Mouse (Mus musculus) c-Kit-negative CD71-positive TER-119-positive erythroid progenitor cells, embryonic 14.5 days (primary cell): ENCODE data around the gene Nr2c1.
A peak's percentile ranks its signal among the peaks of the same experiment; 100 is the strongest.

Experiments
- DNase-seq: peaks from one replicate; pipeline ENCODE4 v3.0.0-alpha.2; 2013; ENCODE audit warnings: low read depth, low spot score

The Nr2c1 gene

DNA sequence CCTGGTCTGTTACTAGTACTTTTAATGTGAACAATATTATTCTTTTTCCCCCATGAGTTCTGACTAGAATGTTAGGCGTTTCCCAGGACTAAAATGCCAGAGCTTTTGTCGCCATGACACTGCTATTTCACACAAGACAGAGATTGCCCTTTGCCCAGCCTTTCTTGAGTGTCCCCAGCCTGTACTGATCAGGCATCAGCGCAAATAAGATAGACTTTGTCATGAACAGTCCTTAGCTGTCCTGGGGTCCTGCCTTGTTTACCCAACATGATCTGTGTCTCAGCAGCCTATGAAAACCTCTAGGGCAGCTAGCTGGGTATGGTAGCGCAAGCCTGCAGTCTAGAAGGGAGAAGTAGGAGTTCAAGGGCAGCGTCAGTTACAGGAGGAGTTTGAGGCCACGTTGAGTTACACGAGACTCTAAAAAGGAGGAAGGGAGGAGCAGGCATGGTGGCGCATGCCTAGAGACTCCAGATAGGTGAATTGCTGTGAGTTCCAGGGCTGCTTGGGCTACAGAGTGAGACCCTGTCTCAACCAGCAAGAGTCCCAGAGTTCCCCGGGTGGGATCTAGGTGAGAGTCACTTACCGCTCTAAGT lies 8.8 kb upstream of the Nr2c1 start:
- no peak for DNase-seq

DNA sequence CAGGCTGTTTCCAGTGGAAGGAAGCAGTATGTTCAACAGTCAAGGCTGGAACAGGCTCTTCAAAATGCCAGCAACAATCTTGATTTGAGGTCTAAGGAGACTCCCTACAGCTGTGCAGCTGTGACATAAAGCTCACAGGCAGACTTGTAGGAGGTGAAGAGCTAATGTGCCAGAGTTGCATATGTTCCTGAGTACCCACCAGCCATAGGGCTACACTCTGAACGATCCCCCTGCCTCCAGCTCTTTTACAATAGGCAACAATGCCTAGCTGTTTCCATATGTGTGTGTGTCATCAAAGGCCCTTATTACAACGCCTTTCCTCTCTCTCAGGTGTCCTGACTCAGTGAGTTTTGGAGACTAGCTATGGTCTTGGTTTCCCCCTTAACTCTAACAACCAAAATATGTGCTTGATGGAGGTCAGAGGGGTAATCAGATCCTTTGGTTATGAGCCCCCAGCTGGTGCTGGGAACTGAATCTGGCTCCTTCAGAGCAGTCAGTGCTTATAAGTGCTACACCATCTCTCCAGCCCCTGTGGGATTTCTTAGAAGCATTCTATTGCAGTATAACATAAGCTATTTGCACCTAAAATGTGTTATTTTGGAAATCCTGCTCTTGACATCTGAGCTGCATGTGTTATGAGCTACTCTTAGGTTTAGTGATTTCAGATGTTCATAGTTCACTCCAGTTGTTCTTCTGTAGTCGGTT lies 7.4 kb upstream of the Nr2c1 start:
- DNase-seq, result no peak

DNA sequence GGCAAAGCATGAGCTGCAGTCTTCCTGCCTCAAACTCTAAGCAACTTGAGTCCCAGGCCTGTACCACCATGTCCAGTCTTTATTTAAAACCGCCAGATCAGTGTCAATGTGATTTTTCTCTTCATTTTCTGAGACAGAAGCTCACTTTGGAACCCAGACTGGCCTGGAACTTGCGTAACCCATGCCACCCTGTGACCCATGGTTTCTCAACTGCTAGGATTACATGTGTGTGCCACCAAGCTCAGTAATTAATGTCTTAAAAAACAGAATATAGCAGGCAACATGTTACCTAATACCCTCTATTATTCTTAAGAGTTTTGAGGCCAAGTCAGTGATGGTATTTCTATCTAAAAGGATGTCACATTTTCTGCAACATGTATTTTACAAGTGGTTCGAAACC lies 5.4 kb upstream of the Nr2c1 start:
- no peak for DNase-seq

DNA sequence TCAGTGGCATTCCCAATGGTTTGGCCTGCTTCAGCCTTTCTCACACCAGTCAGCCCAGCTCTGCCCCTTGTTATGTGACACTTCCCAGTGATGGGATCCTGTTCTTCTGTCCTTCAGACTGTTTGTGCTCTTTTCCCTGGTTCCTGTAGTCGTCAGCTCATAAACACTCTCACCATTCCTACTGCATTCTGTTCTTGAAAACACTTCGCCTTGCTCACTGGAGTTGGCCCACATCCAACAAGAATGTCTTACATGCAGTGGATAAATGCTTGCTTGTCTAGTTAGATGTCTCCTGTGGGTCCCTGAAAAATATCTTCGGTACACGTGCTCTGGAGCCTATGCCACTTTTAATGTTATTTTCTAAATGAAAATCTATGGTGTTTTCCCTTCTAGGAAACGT lies 3.2 kb upstream of the Nr2c1 start:
- no peak for DNase-seq

DNA sequence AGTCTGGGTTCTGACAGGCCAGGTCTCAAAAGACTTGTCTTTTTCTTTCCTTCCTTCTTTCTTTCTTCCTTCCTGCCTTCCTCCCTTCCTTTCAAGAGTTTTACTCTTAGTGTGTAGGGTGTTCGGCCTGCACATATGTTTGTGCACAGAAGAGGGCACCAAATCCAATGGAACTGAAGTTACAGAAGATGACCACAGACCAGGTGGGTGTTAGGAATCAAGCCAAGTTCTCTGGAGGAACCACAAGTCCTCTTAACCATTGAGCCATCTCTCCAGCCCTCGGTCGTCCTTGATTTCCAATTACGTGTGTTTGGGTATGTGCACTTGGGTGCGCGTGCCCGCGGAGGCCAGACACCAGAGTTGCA lies 450 bp upstream of the Nr2c1 start:
- DNase-seq, result no peak

DNA sequence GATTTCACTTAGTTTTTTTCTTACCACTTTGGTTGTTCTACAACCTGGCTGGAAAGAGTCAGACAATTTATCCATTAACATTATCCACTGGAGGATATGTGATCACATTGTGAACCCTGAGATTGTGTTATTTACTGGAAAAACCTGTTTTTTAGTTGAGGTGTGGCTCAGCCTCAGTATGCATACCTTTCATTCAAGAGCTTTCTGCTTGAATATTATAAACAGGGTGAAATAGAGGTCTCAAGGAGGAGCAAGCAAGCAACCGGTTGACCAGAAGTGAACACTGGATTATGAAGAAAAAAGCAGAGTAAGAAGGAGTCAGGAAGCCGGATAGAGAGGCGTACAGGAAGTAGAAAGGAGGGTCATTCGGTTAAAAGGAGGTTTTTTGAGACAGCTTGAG lies 3.7 kb downstream of the Nr2c1 start:
- no peak for DNase-seq

DNA sequence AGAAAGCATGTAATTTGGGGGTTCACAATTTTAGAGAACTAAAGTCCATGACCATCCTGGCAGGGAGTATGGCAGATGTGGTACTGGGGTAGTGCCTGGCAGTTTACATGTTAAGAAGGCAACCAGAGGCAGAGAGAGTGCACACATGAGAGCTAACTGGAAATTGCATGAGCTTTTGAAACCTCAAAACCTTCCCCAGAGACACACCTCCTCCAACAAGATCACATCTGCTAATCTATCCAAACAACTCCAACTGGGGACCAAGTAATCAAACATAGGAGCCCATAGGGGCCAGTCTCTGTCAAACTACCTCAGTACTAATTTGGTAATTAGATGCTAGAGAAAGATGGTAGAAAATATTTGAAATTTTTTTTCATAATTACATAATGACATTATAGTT lies 6.0 kb downstream of the Nr2c1 start:
- DNase-seq, result no peak

DNA sequence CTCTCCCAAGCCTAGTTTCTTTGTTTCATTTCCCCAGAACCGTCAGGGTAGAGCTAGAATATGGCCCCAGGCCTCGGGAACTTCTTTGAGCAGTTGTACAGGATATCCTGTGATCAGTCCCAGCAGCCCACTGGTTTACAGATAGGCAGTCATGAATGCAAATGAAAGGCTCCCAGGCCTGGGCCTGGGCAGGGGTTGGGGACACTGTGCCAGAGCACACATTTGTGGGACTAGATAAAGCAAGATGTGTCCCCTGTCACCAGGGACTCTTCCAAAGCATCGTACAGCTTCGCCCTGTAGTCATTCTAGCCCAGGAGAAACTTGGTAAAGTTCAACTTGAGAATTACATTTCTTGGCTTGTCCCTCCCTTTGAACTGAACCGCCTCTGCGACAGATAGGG lies 11.1 kb downstream of the Nr2c1 start:
- no peak for DNase-seq

GRCm38 (mm10) chr10:94159406-94159805 lies 11.6 kb downstream of the Nr2c1 start:
- no peak for DNase-seq

DNA sequence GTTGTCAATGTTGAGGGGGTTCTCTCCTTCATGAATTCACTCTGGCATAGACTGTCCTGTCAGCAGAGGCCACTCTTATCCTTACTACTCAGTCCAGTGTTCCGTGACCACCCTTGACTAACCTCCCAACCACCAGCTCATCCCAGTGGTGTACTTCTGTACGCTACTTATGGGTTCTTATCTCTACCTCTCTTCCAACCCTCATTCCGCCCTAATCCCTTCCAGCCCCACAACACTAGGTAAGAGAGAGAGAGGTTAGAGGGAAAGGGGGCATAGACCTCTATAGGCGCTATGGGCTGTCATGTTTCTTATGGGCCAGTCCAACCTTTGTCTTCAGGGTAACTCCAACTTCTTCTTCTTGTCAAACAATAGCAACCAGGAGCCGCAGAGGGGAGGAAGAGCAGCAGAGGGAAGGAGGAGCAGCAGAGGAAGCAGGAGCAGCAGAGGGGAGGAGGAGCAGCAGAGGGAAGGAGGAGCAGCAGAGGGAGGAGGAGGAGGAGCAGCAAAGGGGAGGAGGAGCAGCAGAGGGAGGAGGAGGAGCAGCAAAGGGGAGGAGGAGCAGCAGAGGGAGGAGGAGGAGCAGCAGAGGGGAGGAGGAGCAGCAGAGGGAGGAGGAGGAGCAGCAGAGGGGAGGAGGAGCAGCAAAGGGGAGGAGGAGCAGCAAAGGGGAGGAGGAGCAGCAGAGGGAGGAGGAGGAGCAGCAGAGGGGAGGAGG lies 13.4 kb downstream of the Nr2c1 start:
- no peak for DNase-seq

DNA sequence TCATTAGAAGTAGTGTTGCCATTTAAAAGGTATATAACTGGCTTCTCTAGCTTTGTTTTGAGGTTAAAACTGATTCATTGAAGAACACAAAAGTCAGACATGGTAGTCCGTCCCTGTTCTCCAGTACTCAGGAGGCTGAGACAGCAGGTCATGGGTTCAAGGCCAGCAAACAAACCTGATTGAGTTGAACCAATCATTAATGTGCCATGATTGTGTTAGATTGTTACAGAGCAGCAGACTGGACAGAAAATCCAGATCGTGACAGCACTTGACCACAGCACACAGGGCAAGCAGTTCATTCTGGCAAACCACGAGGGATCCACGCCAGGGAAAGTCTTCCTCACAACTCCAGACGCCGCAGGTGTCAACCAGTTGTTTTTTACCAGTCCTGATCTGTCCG lies 14.2 kb downstream of the Nr2c1 start:
- DNase-seq, result no peak

DNA sequence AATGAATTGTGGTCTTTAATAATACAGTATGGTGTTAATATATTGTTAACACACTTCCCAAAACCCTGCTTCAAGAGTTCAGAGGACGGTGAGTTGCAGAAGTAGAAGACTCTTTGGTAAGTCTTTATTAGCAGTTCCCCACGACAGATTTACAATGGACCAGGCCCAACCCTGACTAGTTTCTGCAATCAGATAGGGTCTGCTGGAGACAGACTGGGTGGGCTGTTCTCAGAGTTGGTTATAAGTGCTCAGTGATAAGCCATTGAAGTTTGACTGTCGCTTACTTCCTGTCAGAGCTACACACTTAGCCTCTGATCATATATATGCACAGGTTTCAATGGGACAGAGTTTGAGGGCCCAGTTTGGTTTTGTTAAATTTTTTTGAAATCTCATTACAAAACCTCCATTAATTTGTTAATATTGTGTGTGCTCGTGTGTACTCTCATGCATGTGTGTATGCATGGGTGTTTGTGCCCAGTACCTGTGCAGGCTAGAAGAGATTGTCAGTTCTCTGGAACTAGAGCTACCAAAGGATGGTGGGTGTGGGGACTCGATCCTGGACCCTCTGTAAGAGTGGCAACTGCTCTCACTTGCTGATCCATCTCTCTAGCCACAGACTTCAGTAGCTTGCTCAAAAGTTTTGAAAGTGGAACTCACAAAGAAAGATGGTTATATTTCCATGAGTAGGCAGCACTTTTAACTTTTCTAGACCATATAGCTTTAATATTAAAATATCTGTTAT lies 16.5 kb downstream of the Nr2c1 start:
- no peak for DNase-seq

DNA sequence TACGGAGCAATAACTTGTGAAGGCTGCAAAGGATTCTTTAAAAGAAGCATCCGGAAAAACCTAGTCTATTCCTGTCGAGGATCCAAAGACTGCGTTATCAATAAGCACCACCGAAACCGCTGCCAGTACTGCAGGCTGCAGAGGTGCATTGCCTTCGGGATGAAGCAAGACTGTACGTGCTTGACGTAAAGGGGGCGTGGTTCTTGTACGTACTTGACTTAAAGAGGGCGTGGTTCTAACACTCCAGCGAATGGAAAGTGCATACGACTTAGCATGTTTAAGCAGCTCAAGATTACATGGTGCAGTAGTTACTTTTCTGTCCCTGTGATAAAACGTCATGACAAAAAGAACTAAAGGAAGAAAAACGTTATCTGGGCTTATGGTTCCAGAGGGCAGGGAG lies 17.6 kb downstream of the Nr2c1 start:
- DNase-seq, result no peak

DNA sequence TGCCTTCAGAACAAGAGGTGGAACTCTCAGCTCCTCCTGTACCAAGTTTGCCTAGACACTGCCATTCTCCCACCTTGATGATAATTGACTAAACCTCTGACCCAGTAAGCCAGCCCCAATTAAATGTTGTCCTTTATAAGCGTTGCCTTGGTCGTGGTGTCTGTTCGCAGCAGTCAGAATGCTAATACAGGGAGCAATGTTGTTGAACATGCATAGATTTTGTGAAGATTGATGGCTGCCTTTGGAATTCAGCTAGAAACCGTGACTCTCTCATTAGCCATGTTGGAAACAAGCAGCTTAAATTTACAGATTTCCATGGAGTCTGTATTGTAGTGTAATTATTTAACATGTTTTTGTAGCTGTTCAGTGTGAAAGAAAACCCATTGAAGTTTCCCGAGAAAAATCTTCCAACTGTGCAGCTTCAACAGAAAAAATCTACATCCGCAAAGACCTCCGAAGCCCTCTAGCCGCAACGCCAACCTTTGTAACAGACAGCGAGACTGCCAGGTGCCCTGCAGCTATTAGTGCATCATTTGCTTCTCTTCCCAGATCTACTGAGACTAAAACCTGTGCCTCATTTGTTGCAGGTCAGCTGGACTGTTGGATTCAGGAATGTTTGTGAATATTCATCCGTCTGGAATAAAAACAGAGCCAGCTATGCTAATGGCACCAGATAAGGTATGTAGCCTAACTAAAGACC lies 19.4 kb downstream of the Nr2c1 start:
- DNase-seq, result no peak

DNA sequence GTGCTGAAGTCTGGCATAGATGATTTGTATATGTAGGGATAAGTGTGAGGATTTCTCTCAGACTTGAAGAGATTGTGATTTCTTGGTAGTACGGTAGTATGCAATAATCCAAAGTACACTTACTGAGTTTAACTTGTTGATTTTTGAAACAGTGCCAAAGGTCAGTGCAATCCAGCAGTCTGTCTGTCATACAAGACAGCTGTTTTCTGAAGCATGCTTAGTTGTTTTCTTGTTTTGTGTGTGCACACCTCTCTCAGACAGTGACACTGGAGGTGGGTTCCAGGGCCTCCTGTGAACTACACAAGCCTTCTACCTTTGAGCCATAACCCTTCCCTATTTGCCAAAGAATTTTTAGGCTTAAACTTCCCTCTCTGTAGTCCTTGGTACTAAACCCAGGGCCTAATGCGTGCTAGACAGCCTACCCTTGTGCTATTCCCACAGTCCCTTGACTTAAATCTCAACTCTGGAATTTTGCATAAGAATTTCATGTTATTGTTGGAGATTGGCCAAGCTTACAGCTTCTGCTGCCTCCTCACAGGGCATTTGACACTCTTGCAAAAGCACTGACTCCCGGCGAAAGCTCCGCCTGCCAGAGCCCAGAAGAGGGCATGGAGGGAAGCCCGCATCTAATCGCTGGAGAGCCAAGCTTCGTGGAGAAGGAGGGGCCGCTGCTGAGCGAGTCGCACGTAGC lies 23.8 kb downstream of the Nr2c1 start:
- DNase-seq, result no peak

DNA sequence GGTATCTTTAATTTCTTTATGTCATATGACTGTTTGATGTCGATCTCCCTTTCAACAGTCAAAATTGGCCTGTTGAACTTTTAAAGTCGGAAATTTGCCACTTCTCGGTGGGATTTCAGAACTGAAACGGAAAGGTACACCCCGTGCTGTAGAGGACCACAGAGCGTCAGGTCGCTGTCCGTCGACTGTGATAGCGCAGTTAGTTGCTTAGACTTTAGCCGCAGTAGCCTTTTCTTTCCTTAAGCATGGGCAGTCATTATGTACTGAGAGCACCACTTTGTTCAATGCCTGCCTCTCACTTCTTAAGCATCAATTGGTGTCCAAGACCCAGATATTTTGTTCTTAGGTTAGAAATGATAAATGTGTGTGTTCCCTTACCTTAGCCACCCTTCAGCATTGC lies 24.3 kb downstream of the Nr2c1 start:
- no peak for DNase-seq

DNA sequence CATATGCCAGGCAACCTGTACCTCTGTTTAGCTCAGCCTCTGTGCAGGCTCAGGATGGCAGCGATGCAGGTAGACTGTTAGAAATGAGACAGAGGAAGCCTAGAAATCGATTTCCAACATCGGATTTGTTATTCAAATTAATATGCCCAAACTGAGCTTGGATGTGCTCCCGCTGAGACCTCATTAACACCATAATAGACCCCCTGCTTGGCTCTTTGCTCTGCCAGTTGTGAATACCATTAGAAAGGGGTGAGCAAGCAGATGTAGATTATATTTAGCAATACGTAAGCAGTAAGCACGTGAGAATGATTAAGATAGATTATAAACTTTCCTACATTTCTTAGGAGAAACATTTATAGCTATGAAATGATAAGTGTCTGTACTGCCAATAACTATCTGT lies 24.9 kb downstream of the Nr2c1 start:
- DNase-seq, result no peak

DNA sequence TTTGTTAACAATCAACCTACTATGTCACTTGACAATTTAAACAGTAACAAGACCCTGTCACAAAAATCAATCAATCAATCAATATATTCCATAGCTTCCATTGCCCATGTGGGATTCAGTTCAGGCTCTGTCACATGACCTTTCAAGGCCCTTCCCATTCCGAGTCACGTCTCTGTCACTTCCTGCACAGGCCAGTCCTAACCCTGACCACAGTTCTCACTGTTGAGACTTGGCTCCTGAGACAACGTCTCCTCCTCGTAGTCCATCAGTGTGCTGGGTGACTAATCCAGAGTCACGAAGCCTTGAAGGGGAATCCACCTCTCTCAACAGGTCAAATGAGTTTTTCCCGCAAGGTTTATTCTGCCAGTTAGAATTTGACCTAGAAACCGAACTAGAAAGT lies 26.8 kb downstream of the Nr2c1 start:
- no peak for DNase-seq

- no peak for DNase-seq
Measured at GRCm38 (mm10) chr10:94183199-94183598, 35.4 kb downstream of the Nr2c1 start.

DNA sequence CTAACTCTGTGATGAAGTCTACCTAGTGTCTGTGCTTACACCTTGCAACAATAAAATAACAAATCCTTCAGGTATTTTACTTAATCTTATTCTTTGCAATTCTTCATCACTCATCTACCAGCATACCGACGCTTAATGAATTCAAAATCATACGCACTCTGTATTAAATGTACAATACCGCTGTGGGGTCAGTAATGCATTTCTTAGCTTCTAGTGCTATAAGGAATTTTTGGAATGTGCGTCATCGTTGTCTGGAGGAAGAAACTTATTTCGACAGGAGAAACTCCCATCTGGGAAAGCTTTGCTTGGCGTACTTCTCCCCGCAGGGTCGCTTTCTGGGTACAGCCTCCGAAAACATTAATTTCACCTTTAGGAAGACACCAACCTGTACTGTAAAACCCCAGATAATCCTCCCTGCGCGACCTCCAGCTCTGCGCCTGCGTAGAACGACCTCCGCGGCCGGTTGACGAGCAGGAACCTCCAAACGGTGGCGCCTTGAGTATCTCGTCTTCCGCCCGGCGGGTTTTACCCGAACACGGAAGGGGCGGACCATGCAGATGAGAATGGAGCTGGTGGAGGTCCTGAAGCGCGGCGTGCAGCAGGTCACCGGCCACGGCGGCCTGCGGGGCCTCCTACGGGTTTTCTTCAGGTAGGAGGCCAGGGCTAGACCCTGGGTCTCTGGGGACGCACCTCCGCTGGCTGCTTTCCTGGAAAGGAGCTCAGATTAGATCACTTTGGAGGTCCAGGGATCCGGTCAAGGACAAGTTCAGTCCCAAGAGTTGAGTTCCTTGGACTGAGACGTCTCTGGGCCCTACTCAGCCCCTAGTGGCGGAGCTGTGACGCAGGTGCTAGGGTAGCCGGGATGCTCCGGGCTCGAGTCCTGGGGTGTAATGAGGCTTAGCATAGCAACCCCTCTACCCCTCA lies 50.9 kb downstream of the Nr2c1 start, which contains the start of gene Ndufa12:
Ndufa12 (plus strand) TSS at position 239 of the 924 bp plus-strand sequence.
- peak; percentile 80 for DNase-seq
